Mouse (Mus musculus): ENCODE data around the gene Arhgef28. TPM values are rescaled to one million over a fixed set of nuclear protein-coding genes. Genes with fewer than 3 reads are reported as not detected.
A peak's percentile ranks its signal among the peaks of the same experiment; 100 is the strongest.

Arhgef28 gene
- polyA plus RNA-seq, 1 experiment from 2014 or later = 9.3 TPM

DNA sequence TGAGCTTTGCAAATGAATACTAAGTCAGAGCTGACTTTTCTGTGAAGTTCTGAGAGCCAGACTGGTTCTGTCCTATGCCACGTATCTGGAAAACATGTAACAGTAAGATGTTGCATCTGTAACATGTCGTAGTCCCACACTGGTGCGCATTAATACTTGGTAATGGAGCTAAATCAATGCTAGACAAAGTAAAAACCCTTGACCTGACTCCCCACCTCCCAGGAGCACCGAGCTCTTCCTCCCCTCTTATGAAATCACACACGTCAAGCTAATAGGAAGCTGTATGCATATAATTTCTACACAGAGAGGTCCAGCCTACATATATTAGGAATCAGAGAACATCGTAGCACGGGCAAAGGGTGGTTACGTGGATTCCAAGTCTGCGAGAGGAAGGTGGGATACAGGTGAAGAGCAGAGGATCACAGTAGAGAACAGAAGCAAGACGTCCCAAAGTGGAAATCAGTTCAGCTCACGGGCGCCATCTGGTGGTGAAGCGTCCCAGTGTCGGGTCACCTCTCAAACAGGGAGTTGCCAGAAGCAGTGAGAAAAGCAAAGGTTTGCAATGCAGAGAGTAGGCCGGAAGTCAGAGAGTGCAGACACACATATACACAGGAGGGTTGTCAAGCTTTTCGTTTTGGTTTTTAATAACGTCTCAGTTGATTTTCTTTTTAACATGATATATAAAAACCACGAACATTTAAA is 267.5 kb downstream of the Arhgef28 start:
- H3K9ac ChIP-seq = no peak overlapping the region
- H3K4me2 ChIP-seq = no peak overlapping the region
- no peak for ATAC-seq (ENCODE audit: extremely low read depth, insufficient number of reproducible peaks, low FRiP score, low TSS enrichment)
- no peak overlapping the region for H3K27ac ChIP-seq (replicated peaks)
- H3K9me3 ChIP-seq = no peaks in the 10 kb centered on the region
- H3K36me3 ChIP-seq = 0 out of 2 replicates have a peak, but pooled peaks cover 4% of the 10 kb centered on the region
- H3K27me3 ChIP-seq (replicated peaks) = no peaks in the 10 kb centered on the region
- no peaks in the 10 kb centered on the region for H3K4me1 ChIP-seq
- 32% methylated on average over 18 of the region's 18 CpGs for WGBS
- no peak overlapping the region for H3K4me3 ChIP-seq

DNA sequence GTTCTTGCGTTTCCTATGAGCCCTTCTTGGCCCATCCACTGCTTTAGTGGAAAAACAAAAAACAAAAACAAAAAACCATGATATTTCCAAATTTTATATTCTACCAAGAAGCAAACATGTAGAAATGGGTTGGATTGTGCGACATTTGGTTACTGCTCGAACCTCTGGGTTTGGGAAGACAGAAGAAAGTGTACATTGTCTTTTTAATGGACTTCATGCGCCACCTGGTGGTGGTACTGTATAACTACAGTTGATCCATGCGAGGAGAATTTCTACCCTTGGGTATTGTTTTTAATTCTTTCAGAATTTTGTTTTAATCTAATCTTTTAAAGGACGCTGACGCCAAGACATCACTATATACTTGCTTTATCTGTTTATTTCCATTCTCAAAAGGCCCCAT is 268.3 kb downstream of the Arhgef28 start:
- no peak overlapping the region for H3K9ac ChIP-seq
- no peaks in the 10 kb centered on the region for H3K9me3 ChIP-seq
- no peaks in the 10 kb centered on the region for H3K27me3 ChIP-seq (replicated peaks)
- H3K4me1 ChIP-seq = no peaks in the 10 kb centered on the region
- no peak overlapping the region for H3K27ac ChIP-seq (replicated peaks)
- ATAC-seq (ENCODE audit: extremely low read depth, insufficient number of reproducible peaks, low FRiP score, low TSS enrichment) = no peak
- 18% methylated on average over 7 of the region's 7 CpGs for WGBS
- no peak overlapping the region for H3K4me3 ChIP-seq
- H3K4me2 ChIP-seq = no peak overlapping the region
- 0 out of 2 replicates have a peak, but pooled peaks cover 4% of the 10 kb centered on the region for H3K36me3 ChIP-seq

DNA sequence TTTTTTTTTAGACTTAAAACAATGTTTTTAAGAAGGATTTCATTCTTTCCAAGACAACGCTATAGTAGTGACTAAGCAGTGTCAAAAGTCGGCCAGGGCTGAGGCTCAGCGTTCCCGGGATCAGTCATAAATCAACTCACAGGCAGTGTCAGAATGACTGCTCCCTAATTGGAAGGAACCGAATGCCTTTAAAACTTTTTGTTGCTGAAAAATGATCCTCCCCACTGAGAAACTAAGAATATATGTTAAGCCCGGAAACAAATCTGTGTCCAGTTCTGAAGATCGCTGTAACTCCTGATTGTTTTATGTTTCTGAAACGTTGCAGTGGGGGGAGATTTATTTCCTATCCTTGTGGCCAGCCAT is 278.1 kb downstream of the Arhgef28 start:
- H3K27ac ChIP-seq (replicated peaks) = no peak overlapping the region
- H3K4me3 ChIP-seq = no peak overlapping the region
- H3K9me3 ChIP-seq = no peaks in the 10 kb centered on the region
- H3K9ac ChIP-seq = no peak overlapping the region
- peak overlapping the region; percentile 28 for H3K4me2 ChIP-seq
- no peak for ATAC-seq (ENCODE audit: extremely low read depth, insufficient number of reproducible peaks, low FRiP score, low TSS enrichment)
- H3K4me1 ChIP-seq = peaks cover 8% of the 10 kb centered on the region; the same call in 1 of the 2 replicates
- 0 out of 2 replicates have a peak, but pooled peaks cover 4% of the 10 kb centered on the region for H3K36me3 ChIP-seq
- WGBS = 47% methylated on average over 8 of the region's 8 CpGs
- no peaks in the 10 kb centered on the region for H3K27me3 ChIP-seq (replicated peaks)

DNA sequence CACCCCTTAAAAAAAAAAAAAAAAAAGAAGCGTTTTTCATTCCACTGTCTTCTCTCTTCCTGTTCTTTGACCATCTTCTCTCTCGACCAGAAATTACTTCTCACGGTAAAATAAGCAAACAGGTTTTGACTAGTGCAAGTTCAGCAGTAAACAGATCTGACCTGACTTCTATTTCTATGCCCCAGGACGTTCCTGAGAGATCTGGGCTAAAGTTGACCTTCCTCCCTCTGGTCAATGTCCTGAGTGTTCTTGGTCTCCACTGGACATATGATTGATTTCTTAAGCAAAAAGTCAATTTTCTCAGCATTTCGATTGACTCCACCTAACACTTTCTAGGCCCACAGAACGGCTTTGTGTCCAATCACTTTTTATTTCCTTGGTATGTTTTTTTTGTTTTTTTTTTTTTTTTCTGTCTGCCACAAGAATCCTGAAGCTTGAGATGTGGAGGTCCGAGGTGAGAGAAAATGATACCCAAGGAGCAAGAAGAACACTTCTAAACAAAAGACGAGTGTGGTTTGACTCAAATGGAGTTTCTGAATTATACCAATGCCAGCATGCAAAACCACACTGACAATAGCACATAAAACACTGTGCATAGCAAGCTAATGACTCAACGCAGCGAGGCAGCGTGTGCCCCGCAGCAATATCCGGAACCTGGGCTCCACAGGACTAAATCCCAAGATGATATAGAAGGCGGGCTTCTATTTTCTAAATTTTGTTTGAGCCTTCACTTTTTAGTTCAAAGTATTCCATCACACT is 278.7 kb downstream of the Arhgef28 start:
- Histone ChIP-seq H3K27ac (replicated peaks) (no peak overlapping the region), H3K9me3 (no peaks in the 10 kb centered on the region), H3K36me3 (0 out of 2 replicates have a peak, but pooled peaks cover 4% of the 10 kb centered on the region), H3K9ac (no peak overlapping the region), H3K4me1 (peaks cover 8% of the 10 kb centered on the region; the same call in 1 of the 2 replicates), H3K27me3 (replicated peaks) (no peaks in the 10 kb centered on the region), H3K4me2 (peak overlapping the region; percentile 28), H3K4me3 (no peak overlapping the region)
- WGBS = 64% methylated on average over 14 of the region's 14 CpGs
- no peak for ATAC-seq (ENCODE audit: extremely low read depth, insufficient number of reproducible peaks, low FRiP score, low TSS enrichment)

DNA sequence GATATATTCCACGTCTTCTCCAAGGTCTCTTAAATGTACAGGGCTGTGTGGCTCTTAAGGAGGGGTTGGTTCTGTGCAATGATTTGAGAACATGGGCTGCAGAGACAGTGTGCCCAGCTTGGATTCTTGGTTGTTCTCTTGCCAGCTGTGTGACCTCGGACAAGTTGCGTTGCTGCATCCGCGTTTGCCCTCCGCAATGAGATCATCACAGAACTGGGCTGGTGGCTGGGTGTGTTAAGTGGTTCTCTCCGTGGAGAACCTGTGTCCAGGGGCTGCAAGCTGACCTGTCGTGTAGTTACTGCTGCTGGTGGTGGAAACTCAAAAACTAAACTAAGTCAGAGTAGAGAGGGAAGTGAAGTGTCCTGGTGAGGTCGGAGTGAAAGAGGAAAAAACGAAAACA is 279.9 kb downstream of the Arhgef28 start:
- Histone ChIP-seq H3K9me3 (no peaks in the 10 kb centered on the region), H3K9ac (no peak overlapping the region)
- ATAC-seq (ENCODE audit: extremely low read depth, insufficient number of reproducible peaks, low FRiP score, low TSS enrichment) = no peak

DNA sequence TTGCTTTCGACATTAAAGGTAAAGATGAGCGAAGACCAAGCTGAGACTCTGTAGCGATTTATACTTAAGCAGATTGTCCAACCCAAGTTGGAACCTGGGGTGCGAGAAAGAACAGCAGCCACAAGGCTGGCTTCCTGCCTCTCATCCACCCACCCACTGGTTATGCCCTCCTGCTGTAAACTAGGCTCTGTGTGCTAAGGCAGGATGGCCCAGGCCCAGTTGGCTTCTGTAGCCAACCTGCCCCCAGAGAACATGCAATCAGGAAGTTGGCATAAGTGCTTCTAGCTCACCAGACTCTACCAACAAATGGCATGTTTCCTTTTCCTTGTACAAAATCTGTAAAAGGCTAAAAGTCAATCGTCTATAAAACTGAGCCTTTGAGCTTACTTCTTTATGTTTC is 283.2 kb downstream of the Arhgef28 start:
- ATAC-seq (ENCODE audit: extremely low read depth, insufficient number of reproducible peaks, low FRiP score, low TSS enrichment) = no peak
- no peaks in the 10 kb centered on the region for H3K36me3 ChIP-seq
- peaks cover under 1% of the 10 kb centered on the region; the same call in 1 of the 2 replicates for H3K4me1 ChIP-seq
- no peak overlapping the region for H3K9ac ChIP-seq
- H3K9me3 ChIP-seq = no peaks in the 10 kb centered on the region
- H3K27me3 ChIP-seq (replicated peaks) = no peaks in the 10 kb centered on the region
- no peak overlapping the region for H3K4me2 ChIP-seq
- no peak overlapping the region for H3K27ac ChIP-seq (replicated peaks)
- WGBS = 84% methylated on average over 5 of the region's 5 CpGs
- no peak overlapping the region for H3K4me3 ChIP-seq

More for the DNA sequence above, 279.9 kb downstream of the Arhgef28 start:
- no peaks in the 10 kb centered on the region for H3K27me3 ChIP-seq (replicated peaks)
- H3K4me2 ChIP-seq = no peak overlapping the region
- peaks cover 8% of the 10 kb centered on the region; the same call in 1 of the 2 replicates for H3K4me1 ChIP-seq
- H3K4me3 ChIP-seq = no peak overlapping the region
- WGBS = 77% methylated on average over 10 of the region's 10 CpGs
- H3K27ac ChIP-seq (replicated peaks) = no peak overlapping the region
- H3K36me3 ChIP-seq = 0 out of 2 replicates have a peak, but pooled peaks cover 4% of the 10 kb centered on the region

DNA sequence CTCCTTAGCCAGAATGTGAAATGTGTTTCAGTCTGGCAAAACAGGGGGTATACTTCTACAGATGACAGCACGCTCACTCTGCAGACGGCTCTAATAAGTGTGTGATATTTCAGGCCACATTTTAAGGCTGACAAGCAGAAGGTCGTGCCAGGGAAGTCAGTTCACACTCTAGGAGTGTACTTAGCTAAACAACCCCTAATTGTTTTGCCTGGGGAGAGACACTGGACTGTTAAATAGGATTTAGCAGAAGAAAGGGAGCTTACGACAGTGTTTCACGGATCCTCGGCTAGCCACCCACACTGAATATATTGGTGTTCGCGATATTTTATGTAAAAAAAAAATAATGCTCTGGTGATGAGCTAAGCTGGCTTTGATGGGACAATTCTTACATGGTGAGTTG is 286.6 kb downstream of the Arhgef28 start:
- 50% methylated on average over 8 of the region's 8 CpGs for whole genome bisulfite sequencing
- H3K9me3 ChIP-seq = no peaks in the 10 kb centered on the region

DNA sequence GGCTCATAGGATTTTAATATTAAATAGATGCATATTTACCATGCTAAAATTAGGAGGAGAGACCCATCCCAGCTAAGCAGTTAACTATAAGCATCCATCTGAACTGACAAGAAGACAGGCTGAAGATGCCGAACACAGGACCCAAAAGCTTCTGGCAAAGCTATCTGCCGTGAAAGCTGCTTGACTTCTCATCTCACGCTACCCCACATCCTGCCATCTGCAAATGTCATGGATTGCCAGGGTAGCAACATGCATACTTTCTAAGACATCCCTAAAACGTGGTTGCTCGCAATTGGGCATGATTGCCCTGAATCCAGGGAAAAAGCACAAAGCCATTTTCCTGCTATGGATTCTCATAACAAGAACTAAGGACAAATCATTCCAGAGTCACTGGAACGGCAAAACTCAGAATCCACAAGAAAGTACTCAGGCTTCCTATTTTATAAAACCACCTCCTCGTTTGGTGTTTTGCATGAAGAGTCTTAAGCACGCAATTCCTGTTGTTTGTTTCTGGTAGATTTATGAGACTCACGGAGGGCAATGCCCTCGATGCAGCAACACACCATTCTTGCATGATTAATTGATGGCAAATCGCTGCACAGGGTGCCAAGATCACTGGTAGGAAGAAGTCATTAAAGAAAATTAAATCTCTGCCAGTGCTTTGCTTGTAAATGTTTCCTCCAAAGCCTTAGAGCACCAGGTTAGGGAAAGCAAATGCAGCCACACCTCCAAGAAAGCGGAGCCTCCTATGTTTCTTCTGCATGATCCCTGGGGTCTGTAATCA is 287.9 kb downstream of the Arhgef28 start:
- Histone ChIP-seq H3K36me3 (no peaks in the 10 kb centered on the region), H3K9me3 (no peaks in the 10 kb centered on the region), H3K27ac (replicated peaks) (no peak overlapping the region), H3K4me3 (no peak overlapping the region), H3K4me2 (no peak overlapping the region), H3K4me1 (no peaks in the 10 kb centered on the region), H3K9ac (no peak overlapping the region), H3K27me3 (replicated peaks) (no peaks in the 10 kb centered on the region)
- ATAC-seq (ENCODE audit: extremely low read depth, insufficient number of reproducible peaks, low FRiP score, low TSS enrichment) = no peak
- WGBS = 79% methylated on average over 12 of the region's 12 CpGs

More for the DNA sequence above, 286.6 kb downstream of the Arhgef28 start:
- Histone ChIP-seq H3K27ac (replicated peaks) (no peak overlapping the region), H3K36me3 (no peaks in the 10 kb centered on the region), H3K4me3 (no peak overlapping the region), H3K27me3 (replicated peaks) (no peaks in the 10 kb centered on the region), H3K4me1 (no peaks in the 10 kb centered on the region), H3K9ac (no peak overlapping the region), H3K4me2 (no peak overlapping the region)
- no peak for ATAC-seq (ENCODE audit: extremely low read depth, insufficient number of reproducible peaks, low FRiP score, low TSS enrichment)

DNA sequence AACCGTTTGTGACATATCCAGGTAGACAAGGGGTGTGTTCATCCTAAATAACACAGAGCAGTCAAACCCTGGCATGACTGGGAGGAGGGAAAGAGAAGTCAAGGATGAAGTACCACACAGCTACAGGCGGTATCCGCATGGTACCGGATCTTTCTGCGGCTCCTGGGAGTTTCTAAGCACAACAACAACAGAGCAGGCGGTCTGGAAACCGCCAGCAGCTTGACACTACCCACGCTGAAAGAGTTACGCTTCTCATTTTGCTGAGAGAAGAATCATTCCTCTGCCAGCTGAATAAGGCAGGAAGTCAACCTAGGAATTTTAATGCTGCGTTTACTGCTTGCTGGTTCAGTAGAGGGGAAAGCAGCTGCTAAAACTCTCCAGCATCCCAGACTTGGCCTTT is 295.2 kb downstream of the Arhgef28 start:
- no peaks in the 10 kb centered on the region for H3K36me3 ChIP-seq
- H3K27ac ChIP-seq (replicated peaks) = peak overlapping the region; percentile 21; the same call in 1 of the 2 replicates
- no peak for ATAC-seq (ENCODE audit: extremely low read depth, insufficient number of reproducible peaks, low FRiP score, low TSS enrichment)
- no peak overlapping the region for H3K4me3 ChIP-seq
- H3K27me3 ChIP-seq (replicated peaks) = no peaks in the 10 kb centered on the region
- no peaks in the 10 kb centered on the region for H3K9me3 ChIP-seq
- peak overlapping the region; percentile 43 for H3K4me2 ChIP-seq
- WGBS = 34% methylated on average over 10 of the region's 10 CpGs
- peaks cover 5% of the 10 kb centered on the region; the same call in 1 of the 2 replicates for H3K4me1 ChIP-seq
- H3K9ac ChIP-seq = no peak overlapping the region

DNA sequence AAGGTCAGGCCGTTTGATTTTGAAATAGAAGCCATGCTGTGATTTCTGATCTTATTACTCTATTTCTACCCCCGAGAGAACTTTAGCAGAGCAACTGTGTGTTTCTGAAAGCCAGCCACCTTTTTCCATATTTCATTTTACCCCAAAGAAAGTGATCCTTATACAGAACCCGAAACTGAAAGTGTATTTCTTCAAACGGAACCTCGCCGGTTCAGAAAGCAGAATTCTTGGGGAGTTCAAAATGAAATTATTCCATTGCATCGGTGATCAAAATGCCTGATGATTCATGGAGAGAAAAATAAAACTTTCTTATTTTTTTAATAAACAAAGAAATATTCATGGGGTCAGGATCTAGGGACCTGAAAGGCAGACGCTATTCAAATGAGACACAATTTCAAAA is 303.4 kb downstream of the Arhgef28 start:
- no peak for ATAC-seq (ENCODE audit: extremely low read depth, insufficient number of reproducible peaks, low FRiP score, low TSS enrichment)
- Histone ChIP-seq H3K27ac (replicated peaks) (no peak overlapping the region), H3K27me3 (replicated peaks) (no peaks in the 10 kb centered on the region), H3K9ac (no peak overlapping the region), H3K9me3 (no peaks in the 10 kb centered on the region), H3K4me2 (no peak overlapping the region), H3K4me3 (no peak overlapping the region), H3K4me1 (peaks cover 7% of the 10 kb centered on the region), H3K36me3 (no peaks in the 10 kb centered on the region)
- 84% methylated on average over 8 of the region's 8 CpGs for WGBS

DNA sequence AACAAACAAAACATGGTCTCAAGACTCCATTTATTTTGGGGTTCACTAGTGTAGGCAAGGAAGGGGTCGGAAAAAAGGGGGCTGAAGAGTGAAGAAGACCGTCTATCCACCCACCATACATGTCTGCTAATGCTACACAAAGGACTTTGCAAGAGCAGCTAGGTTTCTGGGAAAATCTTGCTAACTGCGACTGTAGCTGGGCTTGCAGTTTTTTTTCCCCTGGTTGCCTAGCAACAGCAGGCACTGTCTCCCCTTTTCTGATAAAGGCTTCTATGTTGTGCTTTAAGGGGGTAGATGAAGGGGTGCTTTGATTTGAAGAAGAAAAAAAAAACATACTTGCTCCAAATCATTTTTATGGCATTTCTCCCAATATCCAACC is 305.9 kb downstream of the Arhgef28 start:
- H3K36me3 ChIP-seq = no peaks in the 10 kb centered on the region
- H3K27ac ChIP-seq (replicated peaks) = no peak overlapping the region
- H3K4me2 ChIP-seq = no peak overlapping the region
- peaks cover 7% of the 10 kb centered on the region for H3K4me1 ChIP-seq
- no peak overlapping the region for H3K4me3 ChIP-seq
- H3K9me3 ChIP-seq = no peaks in the 10 kb centered on the region
- no peak overlapping the region for H3K9ac ChIP-seq
- WGBS = 43% methylated on average over 3 of the region's 3 CpGs
- ATAC-seq (ENCODE audit: extremely low read depth, insufficient number of reproducible peaks, low FRiP score, low TSS enrichment) = no peak
- no peaks in the 10 kb centered on the region for H3K27me3 ChIP-seq (replicated peaks)
